Mouse (Mus musculus): ENCODE measurements around the gene Eaf1. TPM values are rescaled to one million over a fixed set of nuclear protein-coding genes. Genes with fewer than 3 reads are reported as not detected.

Gene Eaf1
- polyA plus RNA-seq, 1 experiment: 435 TPM

- no peak for TF ChIP-seq GATA1 (IDR thresholded peaks at IDR 0.05; ENCODE audit: low read length)
These were observed 62.5 kb downstream of the Eaf1 start for GRCm38 (mm10) chr14:31556526-31557260.

GRCm38 (mm10) chr14:31557273-31557672 lies 63.1 kb downstream of the Eaf1 start:
- TF ChIP-seq GATA1 (IDR thresholded peaks at IDR 0.05; ENCODE audit: low read length): no peak

GRCm38 (mm10) chr14:31557784-31558183 lies 63.6 kb downstream of the Eaf1 start:
- TF ChIP-seq GATA1 (IDR thresholded peaks at IDR 0.05; ENCODE audit: low read length): no peak

GRCm38 (mm10) chr14:31559216-31559615 lies 65.0 kb downstream of the Eaf1 start:
- no peak for TF ChIP-seq GATA1 (IDR thresholded peaks at IDR 0.05; ENCODE audit: low read length)

Other genes with a start within 250 kb of the Eaf1 start
- gene Phf7, start 243.1 kb upstream of the Eaf1 start, polyA plus RNA-seq (2012): 2.5 and 4.5 TPM in 2 replicates
- gene Bap1, start 242.9 kb upstream of the Eaf1 start, polyA plus RNA-seq (2012): 75.3 and 75.5 TPM in 2 replicates
- not detected in 2 replicates for gene Dnah1, start 170.5 kb upstream of the Eaf1 start, polyA plus RNA-seq (2012)
- gene Capn7, start 157.8 kb upstream of the Eaf1 start, polyA plus RNA-seq (2012): 8.9 and 11.4 TPM in 2 replicates
- 0.15 TPM in 2 replicates for gene Sh3bp5, start 58.3 kb upstream of the Eaf1 start, polyA plus RNA-seq (2012)
- 2.0 and 3.0 TPM in 2 replicates for gene Mettl6, start 641 bp downstream of the Eaf1 start, polyA plus RNA-seq (2012)
- not detected in 2 replicates for gene Colq, start 96.9 kb downstream of the Eaf1 start, polyA plus RNA-seq (2012)
- not detected in 2 replicates for gene Gm49387, start 146.5 kb downstream of the Eaf1 start, polyA plus RNA-seq (2012)
- 4.9 TPM in 2 replicates for gene Btd, start 146.6 kb downstream of the Eaf1 start, polyA plus RNA-seq (2012)
- gene Hacl1, start 146.9 kb downstream of the Eaf1 start, polyA plus RNA-seq (2012): 0.76 and 1.2 TPM in 2 replicates